8 mouse cellular contexts compared by ENCODE assay signal in genomic region chr13:44912851-44913250, GRCm38 (mm10).
A peak's percentile ranks its signal among the peaks of the same experiment; 100 is the strongest.
DNase-seq lines count a peak whose midpoint lies in the region; ATAC-seq lines count a peak whose summit lies in the region.

No protein-coding gene starts in this region.

- DNase-seq in embryonic facial prominence, embryonic 10.5 days (ENCODE audit: low spot score), result no peak
- peak; percentile 65 to 66 for DNase-seq in right cerebral cortex, postnatal 10 days (ENCODE audit: low spot score in 2 of 2)
- DNase-seq in right cerebral cortex, postnatal 36 days (ENCODE audit: low spot score in 2 of 2), result no peak
- DNase-seq in lung, postnatal 14 days, result peak; percentile 41
- no peak for DNase-seq in natural killer cell, adult 2 months (ENCODE audit: low spot score in 2 of 2)
- DNase-seq in left cerebral cortex, adult 11 months (ENCODE audit: low spot score), result no peak

- H3K9me3 ChIP-seq in embryonic facial prominence, embryonic 13.5 days, result no peaks in the 10 kb centered on the region
- H3K9me3 ChIP-seq in embryonic facial prominence, embryonic 10.5 days, result no peaks in the 10 kb centered on the region
- no peaks in the 10 kb centered on the region for H3K9me3 ChIP-seq in heart, embryonic 13.5 days

- peaks cover 86% of the 10 kb centered on the region for H3K36me3 ChIP-seq in embryonic facial prominence, embryonic 13.5 days
- H3K36me3 ChIP-seq in embryonic facial prominence, embryonic 10.5 days (replicated peaks), result peaks cover 100% of the 10 kb centered on the region
- H3K36me3 ChIP-seq in heart, embryonic 13.5 days, result peaks cover 88% of the 10 kb centered on the region

- WGBS in embryonic facial prominence, embryonic 13.5 days, result 80% methylated on average over 2 of the region's 2 CpGs
- WGBS in embryonic facial prominence, embryonic 10.5 days, result 94% methylated on average over 2 of the region's 2 CpGs
- WGBS in heart, embryonic 13.5 days, result 79% methylated on average over 2 of the region's 2 CpGs

- H3K27ac ChIP-seq in embryonic facial prominence, embryonic 13.5 days, result peak overlapping the region; percentile 29
- H3K27ac ChIP-seq in embryonic facial prominence, embryonic 10.5 days (replicated peaks), result no peak overlapping the region
- H3K27ac ChIP-seq in heart, embryonic 13.5 days (replicated peaks), result 0 out of 2 replicates have a peak overlapping the region, but pooled peaks have one; percentile 1

- H3K4me1 ChIP-seq in embryonic facial prominence, embryonic 13.5 days, result peaks cover 33% of the 10 kb centered on the region
- H3K4me1 ChIP-seq in embryonic facial prominence, embryonic 10.5 days, result peaks cover 10% of the 10 kb centered on the region
- H3K4me1 ChIP-seq in heart, embryonic 13.5 days, result peaks cover 50% of the 10 kb centered on the region

- no peaks in the 10 kb centered on the region for H3K27me3 ChIP-seq in embryonic facial prominence, embryonic 13.5 days
- H3K27me3 ChIP-seq in embryonic facial prominence, embryonic 10.5 days (replicated peaks; ENCODE audit: low read depth, poor library complexity, severe bottlenecking), result no peaks in the 10 kb centered on the region
- no peaks in the 10 kb centered on the region for H3K27me3 ChIP-seq in heart, embryonic 13.5 days (replicated peaks)

- no peak overlapping the region for H3K4me3 ChIP-seq in embryonic facial prominence, embryonic 13.5 days
- no peak overlapping the region for H3K4me3 ChIP-seq in embryonic facial prominence, embryonic 10.5 days
- H3K4me3 ChIP-seq in heart, embryonic 13.5 days, result no peak overlapping the region

- peak; percentile 69; the same call in 1 of the 2 replicates for ATAC-seq in embryonic facial prominence, embryonic 13.5 days (ENCODE audit: insufficient number of reproducible peaks, insufficient read depth, low FRiP score, low TSS enrichment, low read depth)
- no peak for ATAC-seq in heart, embryonic 13.5 days (ENCODE audit: extremely low read depth, insufficient number of reproducible peaks, low FRiP score, low TSS enrichment)

- no peak overlapping the region for H3K9ac ChIP-seq in embryonic facial prominence, embryonic 13.5 days
- H3K9ac ChIP-seq in heart, embryonic 13.5 days, result no peak overlapping the region

- H3K4me2 ChIP-seq in embryonic facial prominence, embryonic 13.5 days, result no peak overlapping the region
- no peak overlapping the region for H3K4me2 ChIP-seq in heart, embryonic 13.5 days

Comparison
In these comparisons a context has a peak if more than half of its experiments do, and no peak if none do; other contexts are left out.
1. DNase-seq: peak in right cerebral cortex, postnatal 10 days (2 of 2) and lung, postnatal 14 days (single experiment); none in embryonic facial prominence, embryonic 10.5 days (single experiment), right cerebral cortex, postnatal 36 days (0 of 2), natural killer cell, adult 2 months (0 of 2) and left cerebral cortex, adult 11 months (single experiment).